Mouse (Mus musculus) limb, embryonic 12.5 days (tissue): ENCODE data around the gene Tmem132d. TPM values are rescaled to one million over a fixed set of nuclear protein-coding genes. Genes with fewer than 3 reads are reported as not detected.

ENCODE experiments used
- ATAC-seq: fragments of 200-750 bp; cut with Nextera tagmentation; 2 replicates; pipeline ENCODE4 v1.8.0; 2017; ENCODE audit warnings: low read depth, moderate TSS enrichment; ENCODE audit not compliant: insufficient number of reproducible peaks, insufficient read depth, low FRiP score, low TSS enrichment
- H3K27ac ChIP-seq: fragments of 300-500 bp; sonication (generic); 2 replicates; pipeline ENCODE4 v1.5.1; 2016; ENCODE audit warnings: mild to moderate bottlenecking, moderate library complexity
- H3K27me3 ChIP-seq: fragments of 300-500 bp; sonication (generic); 2 replicates; pipeline ENCODE4 v1.6.1; 2016; ENCODE audit warnings: mild to moderate bottlenecking, moderate library complexity
- H3K36me3 ChIP-seq: fragments of 300-500 bp; sonication (generic); 2 replicates; pipeline ENCODE4 v1.6.1; 2016; ENCODE audit warnings: mild to moderate bottlenecking, moderate library complexity
- H3K4me1 ChIP-seq: fragments of 300-500 bp; sonication (generic); replicated peaks from 2 replicates; pipeline ENCODE4 v1.6.1; 2016
- H3K4me2 ChIP-seq: fragments of 300-500 bp; sonication (generic); 2 replicates; pipeline ENCODE4 v1.6.1; 2016; ENCODE audit warnings: mild to moderate bottlenecking, moderate library complexity
- H3K4me3 ChIP-seq: fragments of 300-500 bp; sonication (generic); replicated peaks from 2 replicates; pipeline ENCODE4 v1.5.1; 2016; ENCODE audit warnings: mild to moderate bottlenecking
- H3K9ac ChIP-seq: fragments of 300-500 bp; sonication (generic); replicated peaks from 2 replicates; pipeline ENCODE4 v1.6.1; 2016; ENCODE audit warnings: mild to moderate bottlenecking, moderate library complexity
- H3K9me3 ChIP-seq: fragments of 300-500 bp; sonication (generic); 2 replicates; pipeline ENCODE4 v1.6.1; 2016; ENCODE audit warnings: mild to moderate bottlenecking, moderate library complexity
- WGBS: fragments of 180-500 bp; shearing (Covaris S2); methylation state at CpG from one replicate; pipeline ENCODE4 v1.1.7; 2016; 5-methylcytosine and 5-hydroxymethylcytosine counted together
- polyA plus RNA-seq: library from polyadenylated mRNA; unstranded; fragments of >200 nt; fragmentation: Nextera tagmentation; extraction: Ambion mirVana; gene quantifications from 2 replicates; pipeline ENCODE4 v1.2.1, GENCODE M21; 2016

Tmem132d gene
- polyA plus RNA-seq, 1 experiment from 2014 or later: 0.51 TPM

DNA sequence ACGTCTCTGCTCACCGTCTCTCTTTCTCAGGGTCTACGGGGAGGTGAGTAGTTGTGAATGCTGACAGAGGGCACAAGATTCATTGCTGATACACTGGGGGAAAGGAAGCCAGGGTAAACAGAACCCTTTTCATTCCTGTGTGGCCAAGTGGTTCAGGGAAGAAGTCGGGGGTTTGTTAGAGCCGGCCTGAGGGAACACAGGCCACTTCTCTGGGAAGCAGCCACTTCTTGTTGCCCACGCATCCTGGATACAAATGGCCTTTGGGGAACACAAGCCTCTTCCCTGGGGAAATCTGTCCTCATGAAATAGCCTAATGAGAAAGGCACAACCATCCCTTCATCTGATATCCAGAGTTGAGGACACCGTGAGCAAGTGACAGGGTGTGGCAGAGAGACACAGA lies 96.0 kb downstream of the Tmem132d start:
- no peak overlapping the region for H3K9ac ChIP-seq
- H3K4me2 ChIP-seq: no peak overlapping the region
- H3K9me3 ChIP-seq: no peaks in the 10 kb centered on the region
- no peak overlapping the region for H3K4me3 ChIP-seq
- 73% methylated on average over 7 of the region's 7 CpGs for WGBS
- no peaks in the 10 kb centered on the region for H3K36me3 ChIP-seq
- no peaks in the 10 kb centered on the region for H3K27me3 ChIP-seq
- H3K27ac ChIP-seq: no peak overlapping the region
- no peak for ATAC-seq
- H3K4me1 ChIP-seq: peaks cover 12% of the 10 kb centered on the region

DNA sequence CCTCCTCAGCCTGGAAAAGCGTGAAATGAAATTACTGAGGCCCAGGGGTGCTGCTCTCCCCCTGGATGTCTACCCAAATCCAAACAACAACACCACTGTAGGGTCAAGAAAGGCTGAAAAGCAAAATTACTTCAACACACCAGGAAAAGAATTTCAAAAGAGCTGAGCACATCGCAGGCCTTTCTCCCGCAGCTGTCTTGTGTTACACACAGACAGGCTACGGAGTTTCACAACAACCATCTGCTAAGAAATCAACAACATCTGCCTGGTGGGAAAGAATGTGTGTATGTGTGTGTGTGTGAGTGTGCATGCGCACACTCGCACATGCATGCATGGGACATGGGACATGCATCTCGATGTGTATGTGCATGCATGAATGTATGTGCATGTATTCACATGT lies 100.1 kb downstream of the Tmem132d start:
- H3K9me3 ChIP-seq: no peaks in the 10 kb centered on the region
- ATAC-seq: no peak
- H3K27ac ChIP-seq: peak overlapping the region; percentile 50; the same call in 1 of the 2 replicates
- H3K9ac ChIP-seq: no peak overlapping the region
- peaks cover 12% of the 10 kb centered on the region for H3K4me1 ChIP-seq
- H3K27me3 ChIP-seq: no peaks in the 10 kb centered on the region
- WGBS: 71% methylated on average over 7 of the region's 7 CpGs
- H3K4me3 ChIP-seq: no peak overlapping the region
- H3K4me2 ChIP-seq: no peak overlapping the region
- H3K36me3 ChIP-seq: no peaks in the 10 kb centered on the region

DNA sequence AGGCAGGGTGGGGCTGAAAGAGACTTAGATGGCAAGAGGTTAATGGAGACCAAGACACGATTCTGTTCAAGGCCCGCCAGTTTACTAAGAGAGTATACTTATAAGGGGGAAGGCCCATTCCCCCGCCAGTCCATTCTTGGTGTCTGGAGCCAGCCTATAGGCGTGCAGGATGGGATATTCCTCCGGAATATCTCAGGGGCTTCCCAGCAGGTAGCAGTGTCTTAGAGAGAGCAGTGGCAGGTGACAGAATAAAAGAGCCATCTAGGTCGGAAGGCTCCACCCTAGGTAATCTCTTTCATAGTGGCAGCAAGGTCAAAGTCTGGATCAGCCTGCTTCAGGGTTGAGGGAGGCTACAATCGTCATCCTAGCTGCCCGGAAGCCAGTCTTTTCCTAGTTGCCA lies 102.5 kb downstream of the Tmem132d start:
- no peak overlapping the region for H3K4me3 ChIP-seq
- H3K27ac ChIP-seq: no peak overlapping the region
- ATAC-seq: no peak
- no peak overlapping the region for H3K4me2 ChIP-seq
- no peaks in the 10 kb centered on the region for H3K27me3 ChIP-seq
- no peak overlapping the region for H3K9ac ChIP-seq
- WGBS: 86% methylated on average over 8 of the region's 8 CpGs
- H3K36me3 ChIP-seq: no peaks in the 10 kb centered on the region
- H3K4me1 ChIP-seq: peaks cover 12% of the 10 kb centered on the region
- no peaks in the 10 kb centered on the region for H3K9me3 ChIP-seq

DNA sequence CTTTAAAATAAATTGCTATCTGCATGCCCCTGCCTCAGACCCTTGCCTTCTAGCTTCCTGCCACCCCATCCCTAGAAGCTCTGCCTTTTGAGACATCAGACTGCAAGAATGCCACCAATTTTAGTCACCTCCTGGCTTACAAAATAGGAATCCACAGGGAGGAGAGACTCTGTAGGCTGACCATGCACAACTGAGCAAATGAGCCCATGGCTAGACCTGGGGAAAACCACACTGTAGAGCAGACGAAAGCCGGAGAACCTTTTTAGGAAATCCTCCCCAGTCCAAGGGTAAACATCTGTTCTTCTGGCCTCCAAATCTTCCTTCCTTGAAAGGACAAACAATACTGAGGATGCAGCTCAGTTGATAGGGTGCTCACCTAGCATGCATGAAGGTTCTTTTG lies 130.5 kb downstream of the Tmem132d start:
- Histone ChIP-seq H3K27ac (no peak overlapping the region), H3K27me3 (no peaks in the 10 kb centered on the region), H3K36me3 (no peaks in the 10 kb centered on the region), H3K4me1 (no peaks in the 10 kb centered on the region), H3K4me2 (no peak overlapping the region), H3K4me3 (no peak overlapping the region), H3K9ac (no peak overlapping the region), H3K9me3 (no peaks in the 10 kb centered on the region)
- WGBS: 80% methylated on average over 2 of the region's 2 CpGs
- ATAC-seq: no peak

DNA sequence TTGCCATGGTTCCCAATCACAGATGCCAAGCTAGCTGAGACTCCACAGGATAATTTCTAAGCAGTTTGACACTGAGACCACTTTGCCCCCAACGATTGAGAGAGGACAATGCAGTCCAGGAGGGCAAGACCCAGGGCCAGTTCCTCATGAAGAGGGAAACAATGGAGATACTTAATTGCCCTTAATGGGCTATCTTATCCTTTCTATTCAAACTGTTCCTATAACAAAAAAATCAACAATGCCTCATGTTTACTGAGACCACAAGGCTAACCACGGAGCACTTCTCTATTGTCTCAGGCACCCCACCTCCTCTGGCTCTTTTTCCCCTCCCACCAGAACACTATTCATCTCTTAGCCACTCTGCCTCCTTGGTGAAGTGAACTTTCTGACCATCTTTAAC lies 141.7 kb downstream of the Tmem132d start:
- H3K27me3 ChIP-seq: no peaks in the 10 kb centered on the region
- H3K36me3 ChIP-seq: no peaks in the 10 kb centered on the region
- no peak overlapping the region for H3K27ac ChIP-seq
- no peak overlapping the region for H3K4me2 ChIP-seq
- H3K4me1 ChIP-seq: no peaks in the 10 kb centered on the region
- H3K9me3 ChIP-seq: no peaks in the 10 kb centered on the region
- no peak overlapping the region for H3K9ac ChIP-seq
- no peak overlapping the region for H3K4me3 ChIP-seq
- no peak for ATAC-seq
- 82% methylated on average over 2 of the region's 2 CpGs for WGBS

DNA sequence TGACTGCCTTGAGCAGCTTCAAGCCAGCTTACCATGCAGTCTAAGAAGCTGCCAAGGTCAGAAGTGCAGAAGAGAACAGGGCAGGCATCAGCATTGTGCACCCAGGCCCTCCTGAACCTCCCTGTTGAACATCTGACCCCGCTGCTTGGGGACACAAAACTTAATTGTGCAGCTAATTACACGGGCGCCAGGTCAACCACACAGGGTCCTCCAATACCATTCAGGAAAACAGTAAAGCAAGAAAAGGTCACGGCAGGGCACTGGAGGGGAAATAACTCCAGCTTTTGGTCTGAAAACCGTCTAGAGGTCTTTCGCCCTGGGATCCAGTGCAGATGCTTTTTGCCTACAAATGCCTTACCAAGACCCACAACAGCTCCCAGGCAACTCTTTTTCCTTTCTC lies 159.6 kb downstream of the Tmem132d start:
- H3K27me3 ChIP-seq: no peaks in the 10 kb centered on the region
- no peak for ATAC-seq
- WGBS: 20% methylated on average over 6 of the region's 6 CpGs

DNA sequence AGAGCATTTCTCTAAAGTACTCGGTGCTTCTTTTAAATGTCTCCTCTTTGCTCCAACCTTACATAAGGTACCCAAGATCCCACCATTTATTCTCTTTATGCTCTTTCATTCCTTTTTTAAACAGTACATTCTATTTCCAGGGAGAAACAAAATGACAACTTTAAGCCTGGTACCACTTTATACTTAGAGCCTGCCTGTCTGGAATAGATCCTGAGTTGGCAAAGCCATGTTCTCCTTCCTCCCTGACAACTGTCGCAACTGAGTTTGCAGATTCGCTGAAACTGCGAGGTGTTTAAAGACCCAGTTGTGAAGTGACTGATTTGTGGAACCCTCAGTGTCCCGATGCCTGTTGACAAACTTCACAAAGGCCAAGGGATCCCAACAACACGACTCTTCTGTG lies 165.5 kb downstream of the Tmem132d start:
- 94% methylated on average over 6 of the region's 6 CpGs for WGBS
- H3K4me1 ChIP-seq: no peaks in the 10 kb centered on the region

More for the DNA sequence above, 159.6 kb downstream of the Tmem132d start:
- Histone ChIP-seq H3K9me3 (no peaks in the 10 kb centered on the region), H3K9ac (no peak overlapping the region), H3K4me3 (no peak overlapping the region), H3K36me3 (no peaks in the 10 kb centered on the region), H3K27ac (no peak overlapping the region), H3K4me1 (peaks cover 3% of the 10 kb centered on the region; the same call in 1 of the 2 replicates), H3K4me2 (no peak overlapping the region)

DNA sequence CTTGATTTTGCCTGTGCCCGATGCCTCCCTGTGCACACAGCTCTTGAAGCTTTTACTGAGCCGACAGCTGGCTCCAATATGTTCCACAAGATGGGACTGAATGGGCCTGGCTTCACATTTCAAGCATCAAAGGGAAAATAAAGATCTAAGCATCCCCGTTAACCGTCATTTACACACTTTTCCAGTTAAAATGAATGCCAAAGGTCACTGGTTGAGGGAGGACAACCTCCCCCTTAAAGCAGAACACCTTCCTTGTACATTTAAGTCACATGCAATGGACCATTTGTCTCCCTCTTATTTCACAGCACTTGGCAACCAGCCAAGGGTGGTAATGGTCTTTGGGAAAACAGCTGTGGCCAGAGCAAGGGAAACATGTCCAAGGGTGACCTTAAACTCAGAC lies 188.7 kb downstream of the Tmem132d start:
- Histone ChIP-seq H3K4me2 (no peak overlapping the region), H3K4me1 (peaks cover 20% of the 10 kb centered on the region), H3K27me3 (no peaks in the 10 kb centered on the region), H3K36me3 (no peaks in the 10 kb centered on the region), H3K9me3 (no peaks in the 10 kb centered on the region), H3K4me3 (no peak overlapping the region), H3K9ac (no peak overlapping the region), H3K27ac (no peak overlapping the region)
- WGBS: 10% methylated on average over 4 of the region's 4 CpGs
- ATAC-seq: peak; percentile 56; the same call in 1 of the 2 replicates

More for the DNA sequence above, 165.5 kb downstream of the Tmem132d start:
- H3K4me2 ChIP-seq: no peak overlapping the region
- no peak overlapping the region for H3K4me3 ChIP-seq
- no peaks in the 10 kb centered on the region; the same call in 1 of the 2 replicates for H3K9me3 ChIP-seq
- H3K27me3 ChIP-seq: no peaks in the 10 kb centered on the region
- no peaks in the 10 kb centered on the region for H3K36me3 ChIP-seq
- no peak overlapping the region for H3K27ac ChIP-seq
- ATAC-seq: no peak
- no peak overlapping the region for H3K9ac ChIP-seq

DNA sequence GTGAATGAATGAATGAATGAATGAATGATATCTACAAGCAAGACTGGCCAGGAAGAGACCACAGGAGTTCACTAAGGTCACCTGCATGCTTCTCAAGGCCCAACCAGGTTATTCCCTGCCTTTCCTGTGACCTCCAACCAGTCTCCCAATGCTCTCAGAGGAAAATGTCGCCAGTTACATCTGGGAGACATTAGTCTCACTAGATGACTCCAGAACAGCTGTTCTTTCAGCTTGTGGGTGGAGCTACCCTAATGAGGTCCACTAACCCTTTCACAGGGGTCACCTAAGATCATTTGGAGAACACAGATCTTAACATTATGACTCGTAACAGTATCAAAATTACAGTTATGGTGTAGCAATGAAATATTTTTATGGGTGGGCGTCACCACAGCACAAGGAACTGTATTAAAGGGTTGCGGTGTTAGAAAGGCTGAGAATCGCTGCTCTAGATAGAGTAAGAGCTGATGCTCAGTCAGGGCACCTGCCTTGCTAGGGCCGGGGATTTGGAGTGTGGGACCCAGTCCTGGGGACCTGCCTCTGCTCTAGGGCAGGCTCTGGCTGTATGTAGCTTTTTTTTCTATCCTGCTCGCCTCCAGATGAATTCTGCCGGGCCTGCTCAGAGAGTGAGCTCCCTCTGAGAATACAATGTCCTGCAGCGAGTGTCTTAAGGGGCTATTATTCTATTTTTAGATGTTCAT lies 196.1 kb downstream of the Tmem132d start:
- no peak overlapping the region for H3K4me2 ChIP-seq
- 26% methylated on average over 9 of the region's 9 CpGs for WGBS
- H3K4me1 ChIP-seq: peaks cover 23% of the 10 kb centered on the region
- no peak overlapping the region for H3K9ac ChIP-seq
- peak; percentile 59; the same call in 1 of the 2 replicates for ATAC-seq
- no peaks in the 10 kb centered on the region for H3K36me3 ChIP-seq
- H3K9me3 ChIP-seq: no peaks in the 10 kb centered on the region
- H3K27me3 ChIP-seq: no peaks in the 10 kb centered on the region
- 0 out of 2 replicates have a peak overlapping the region, but pooled peaks have one; percentile 23 for H3K27ac ChIP-seq
- no peak overlapping the region for H3K4me3 ChIP-seq

DNA sequence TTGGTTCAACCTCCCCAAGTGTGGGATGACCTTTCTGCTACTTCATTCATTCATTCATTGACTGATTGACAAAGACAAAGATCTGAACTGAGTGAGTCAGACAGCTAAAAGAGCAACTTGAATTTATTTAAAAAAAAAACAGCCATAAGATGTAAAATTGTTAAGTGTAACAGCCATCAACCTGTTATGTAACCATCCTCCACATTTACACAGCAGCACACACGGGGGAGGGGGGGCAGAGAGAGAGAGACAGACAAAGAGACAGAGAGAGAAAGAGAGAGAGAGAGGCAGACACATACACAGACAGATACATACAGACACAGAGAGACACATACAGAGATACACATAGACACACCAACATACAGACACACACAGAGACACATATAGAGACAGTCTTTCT lies 197.3 kb downstream of the Tmem132d start:
- H3K27me3 ChIP-seq: no peaks in the 10 kb centered on the region
- WGBS: 76% methylated on average over 1 of the region's 1 CpGs
- peaks cover 23% of the 10 kb centered on the region for H3K4me1 ChIP-seq
- H3K27ac ChIP-seq: no peak overlapping the region
- no peak overlapping the region for H3K4me3 ChIP-seq
- H3K4me2 ChIP-seq: no peak overlapping the region
- no peaks in the 10 kb centered on the region for H3K36me3 ChIP-seq
- H3K9me3 ChIP-seq: no peaks in the 10 kb centered on the region
- no peak for ATAC-seq
- H3K9ac ChIP-seq: no peak overlapping the region

DNA sequence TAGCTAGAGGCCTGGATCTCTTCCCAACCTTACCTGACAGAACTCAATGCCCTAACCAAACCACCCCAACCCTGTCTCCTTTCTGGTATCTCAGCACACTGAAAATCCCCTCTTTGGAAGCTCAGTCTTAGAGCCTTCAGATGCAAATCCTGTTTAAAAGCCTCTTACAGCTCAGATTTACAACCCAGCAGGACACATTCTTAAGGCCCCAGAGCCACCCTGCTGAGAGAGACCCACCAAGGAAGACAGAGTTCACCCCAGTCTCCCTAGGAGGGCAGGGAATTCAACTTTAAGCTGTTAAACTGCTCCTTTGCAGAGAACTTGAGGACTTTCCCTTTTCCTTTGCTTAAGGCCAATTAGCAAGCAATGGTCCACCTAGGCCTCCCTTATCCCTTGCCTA lies 199.8 kb downstream of the Tmem132d start:
- H3K4me2 ChIP-seq: no peak overlapping the region
- no peak overlapping the region for H3K4me3 ChIP-seq
- peaks cover 17% of the 10 kb centered on the region for H3K4me1 ChIP-seq
- no peak overlapping the region for H3K9ac ChIP-seq
- H3K9me3 ChIP-seq: no peaks in the 10 kb centered on the region
- no peaks in the 10 kb centered on the region for H3K36me3 ChIP-seq
- H3K27ac ChIP-seq: no peak overlapping the region
- no peak for ATAC-seq
- no peaks in the 10 kb centered on the region for H3K27me3 ChIP-seq

DNA sequence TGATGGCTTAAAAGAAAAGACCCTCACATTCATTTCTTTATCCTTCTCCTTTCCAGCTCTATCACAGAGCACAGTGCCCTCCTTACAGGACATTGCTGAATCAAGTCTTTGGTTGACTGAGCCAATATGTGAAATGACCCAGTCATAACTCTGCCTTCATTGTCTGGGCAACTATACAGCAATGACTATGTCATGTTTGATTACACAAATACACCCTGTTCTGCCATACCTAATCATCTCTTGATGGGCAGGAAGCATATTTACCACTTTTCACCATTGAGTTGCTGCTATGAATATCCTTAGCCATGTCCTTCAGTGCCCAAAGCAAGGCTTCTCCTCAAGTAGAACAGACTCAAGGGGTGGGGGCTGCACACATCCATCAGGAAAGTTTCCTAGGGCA lies 214.6 kb downstream of the Tmem132d start:
- Histone ChIP-seq H3K9me3 (no peaks in the 10 kb centered on the region), H3K27ac (no peak overlapping the region), H3K4me2 (no peak overlapping the region), H3K36me3 (no peaks in the 10 kb centered on the region), H3K4me3 (no peak overlapping the region), H3K9ac (no peak overlapping the region), H3K27me3 (peaks cover 2% of the 10 kb centered on the region; the same call in 1 of the 2 replicates), H3K4me1 (no peaks in the 10 kb centered on the region)
- ATAC-seq: no peak
